Mouse (Mus musculus): ENCODE results near the gene Gna12. TPM values are rescaled to one million over a fixed set of nuclear protein-coding genes. Genes with fewer than 3 reads are reported as not detected.

Gna12 gene
- polyA plus RNA-seq, 1 experiment from 2014 or later = 49.7 TPM

- peak overlapping the region; percentile 17; the same call in 1 of the 2 replicates for H3K4me3 ChIP-seq (ENCODE audit: low read depth, low read length)
- H3K9me3 ChIP-seq (ENCODE audit: control insufficient read depth, low read length) = no peaks in the 10 kb centered on the region
- no peak overlapping the region for H3K27ac ChIP-seq (ENCODE audit: low read depth, low read length)
- no peak overlapping the region for H3K9ac ChIP-seq (ENCODE audit: low read length)
- DNase-seq (ENCODE audit: low spot score) (no peak), ATAC-seq (replicated peaks; ENCODE audit: low FRiP score) (no peak)
- H3K27me3 ChIP-seq (ENCODE audit: control insufficient read depth, insufficient read depth, low read length) = no peaks in the 10 kb centered on the region
- peaks cover 12% of the 10 kb centered on the region; the same call in 1 of the 2 replicates for H3K4me1 ChIP-seq (replicated peaks; ENCODE audit: control insufficient read depth, insufficient read depth, low read length)
- no peaks in the 10 kb centered on the region for H3K36me3 ChIP-seq (ENCODE audit: control insufficient read depth, insufficient read depth, low read length)
- 79% methylated on average over 8 of the region's 8 CpGs for WGBS
- peak overlapping the region; percentile 51; the same call in 1 of the 2 replicates for H3K4me2 ChIP-seq (ENCODE audit: low read depth, low read length, severe bottlenecking)
Measured at GRCm38 (mm10) chr5:140831064-140831431, 817 bp upstream of the Gna12 start.

- Histone ChIP-seq H3K4me1 (replicated peaks; ENCODE audit: control insufficient read depth, insufficient read depth, low read length) (peaks cover 12% of the 10 kb centered on the region; the same call in 1 of the 2 replicates), H3K9ac (ENCODE audit: low read length) (peak overlapping the region; percentile 80), H3K4me2 (ENCODE audit: low read depth, low read length, severe bottlenecking) (peak overlapping the region; percentile 76), H3K27me3 (ENCODE audit: control insufficient read depth, insufficient read depth, low read length) (no peaks in the 10 kb centered on the region), H3K9me3 (ENCODE audit: control insufficient read depth, low read length) (no peaks in the 10 kb centered on the region), H3K36me3 (ENCODE audit: control insufficient read depth, insufficient read depth, low read length) (no peaks in the 10 kb centered on the region), H3K4me3 (ENCODE audit: low read depth, low read length) (peak overlapping the region; percentile 76), H3K27ac (ENCODE audit: low read depth, low read length) (no peak overlapping the region)
- 0% methylated on average over 56 of the region's 58 CpGs for WGBS
- no peak for ATAC-seq (replicated peaks; ENCODE audit: low FRiP score)
- DNase-seq (ENCODE audit: low spot score) = no peak
Measured at GRCm38 (mm10) chr5:140829911-140830294, 328 bp downstream of the Gna12 start.

- no peaks in the 10 kb centered on the region for H3K36me3 ChIP-seq (ENCODE audit: control insufficient read depth, insufficient read depth, low read length)
- 38% methylated on average over 18 of the region's 18 CpGs for WGBS
- peak overlapping the region; percentile 76 for H3K4me3 ChIP-seq (ENCODE audit: low read depth, low read length)
- H3K9ac ChIP-seq (ENCODE audit: low read length) = peak overlapping the region; percentile 80
- no peak for DNase-seq (ENCODE audit: low spot score)
- H3K27me3 ChIP-seq (ENCODE audit: control insufficient read depth, insufficient read depth, low read length) = no peaks in the 10 kb centered on the region
- ATAC-seq (replicated peaks; ENCODE audit: low FRiP score) = 0 out of 2 replicates have a peak, but pooled peaks have one; percentile 2
- peak overlapping the region; percentile 76 for H3K4me2 ChIP-seq (ENCODE audit: low read depth, low read length, severe bottlenecking)
- no peaks in the 10 kb centered on the region for H3K9me3 ChIP-seq (ENCODE audit: control insufficient read depth, low read length)
- peaks cover 12% of the 10 kb centered on the region; the same call in 1 of the 2 replicates for H3K4me1 ChIP-seq (replicated peaks; ENCODE audit: control insufficient read depth, insufficient read depth, low read length)
- no peak overlapping the region for H3K27ac ChIP-seq (ENCODE audit: low read depth, low read length)
Measured at GRCm38 (mm10) chr5:140829081-140829910, 935 bp downstream of the Gna12 start.

- H3K27ac ChIP-seq (ENCODE audit: low read depth, low read length) = no peak overlapping the region
- H3K9me3 ChIP-seq (ENCODE audit: control insufficient read depth, low read length) = no peaks in the 10 kb centered on the region
- no peak for DNase-seq (ENCODE audit: low spot score)
- H3K36me3 ChIP-seq (ENCODE audit: control insufficient read depth, insufficient read depth, low read length) = no peaks in the 10 kb centered on the region
- peaks cover 12% of the 10 kb centered on the region; the same call in 1 of the 2 replicates for H3K4me1 ChIP-seq (replicated peaks; ENCODE audit: control insufficient read depth, insufficient read depth, low read length)
- no peak overlapping the region for H3K4me3 ChIP-seq (ENCODE audit: low read depth, low read length)
- no peaks in the 10 kb centered on the region for H3K27me3 ChIP-seq (ENCODE audit: control insufficient read depth, insufficient read depth, low read length)
- ATAC-seq (replicated peaks; ENCODE audit: low FRiP score) = no peak
- no peak overlapping the region for H3K9ac ChIP-seq (ENCODE audit: low read length)
- H3K4me2 ChIP-seq (ENCODE audit: low read depth, low read length, severe bottlenecking) = peak overlapping the region; percentile 6; the same call in 1 of the 2 replicates
- WGBS = 73% methylated on average over 2 of the region's 2 CpGs
Measured at GRCm38 (mm10) chr5:140828363-140828762, 1.9 kb downstream of the Gna12 start.

GRCm38 (mm10) chr5:140827896-140828295 lies 2.3 kb downstream of the Gna12 start:
- Histone ChIP-seq H3K36me3 (ENCODE audit: control insufficient read depth, insufficient read depth, low read length) (no peaks in the 10 kb centered on the region), H3K9ac (ENCODE audit: low read length) (no peak overlapping the region), H3K4me2 (ENCODE audit: low read depth, low read length, severe bottlenecking) (no peak overlapping the region), H3K4me1 (replicated peaks; ENCODE audit: control insufficient read depth, insufficient read depth, low read length) (peaks cover 12% of the 10 kb centered on the region; the same call in 1 of the 2 replicates), H3K4me3 (ENCODE audit: low read depth, low read length) (no peak overlapping the region), H3K27ac (ENCODE audit: low read depth, low read length) (no peak overlapping the region), H3K27me3 (ENCODE audit: control insufficient read depth, insufficient read depth, low read length) (no peaks in the 10 kb centered on the region), H3K9me3 (ENCODE audit: control insufficient read depth, low read length) (no peaks in the 10 kb centered on the region)
- WGBS = 85% methylated on average over 8 of the region's 8 CpGs
- DNase-seq (ENCODE audit: low spot score) = no peak
- ATAC-seq (replicated peaks; ENCODE audit: low FRiP score) = no peak

GRCm38 (mm10) chr5:140827413-140827812 lies 2.8 kb downstream of the Gna12 start:
- no peak for ATAC-seq (replicated peaks; ENCODE audit: low FRiP score)
- Histone ChIP-seq H3K9ac (ENCODE audit: low read length) (no peak overlapping the region), H3K4me2 (ENCODE audit: low read depth, low read length, severe bottlenecking) (no peak overlapping the region), H3K4me1 (replicated peaks; ENCODE audit: control insufficient read depth, insufficient read depth, low read length) (peaks cover 12% of the 10 kb centered on the region; the same call in 1 of the 2 replicates), H3K27me3 (ENCODE audit: control insufficient read depth, insufficient read depth, low read length) (no peaks in the 10 kb centered on the region), H3K9me3 (ENCODE audit: control insufficient read depth, low read length) (no peaks in the 10 kb centered on the region), H3K36me3 (ENCODE audit: control insufficient read depth, insufficient read depth, low read length) (no peaks in the 10 kb centered on the region), H3K4me3 (ENCODE audit: low read depth, low read length) (no peak overlapping the region), H3K27ac (ENCODE audit: low read depth, low read length) (no peak overlapping the region)
- 68% methylated on average over 2 of the region's 2 CpGs for WGBS
- DNase-seq (ENCODE audit: low spot score) = no peak

GRCm38 (mm10) chr5:140826796-140827195 lies 3.4 kb downstream of the Gna12 start:
- Histone ChIP-seq H3K4me1 (replicated peaks; ENCODE audit: control insufficient read depth, insufficient read depth, low read length) (peaks cover 12% of the 10 kb centered on the region; the same call in 1 of the 2 replicates), H3K4me2 (ENCODE audit: low read depth, low read length, severe bottlenecking) (no peak overlapping the region), H3K4me3 (ENCODE audit: low read depth, low read length) (no peak overlapping the region), H3K27ac (ENCODE audit: low read depth, low read length) (no peak overlapping the region), H3K27me3 (ENCODE audit: control insufficient read depth, insufficient read depth, low read length) (no peaks in the 10 kb centered on the region), H3K9ac (ENCODE audit: low read length) (no peak overlapping the region), H3K36me3 (ENCODE audit: control insufficient read depth, insufficient read depth, low read length) (no peaks in the 10 kb centered on the region), H3K9me3 (ENCODE audit: control insufficient read depth, low read length) (no peaks in the 10 kb centered on the region)
- 33% methylated on average over 1 of the region's 1 CpGs for WGBS
- DNase-seq (ENCODE audit: low spot score) (no peak), ATAC-seq (replicated peaks; ENCODE audit: low FRiP score) (no peak)

- DNase-seq (ENCODE audit: low spot score) = no peak
- ATAC-seq (replicated peaks; ENCODE audit: low FRiP score) = no peak
- H3K4me1 ChIP-seq (replicated peaks; ENCODE audit: control insufficient read depth, insufficient read depth, low read length) = peaks cover 12% of the 10 kb centered on the region; the same call in 1 of the 2 replicates
- no peak overlapping the region for H3K4me2 ChIP-seq (ENCODE audit: low read depth, low read length, severe bottlenecking)
- no peak overlapping the region for H3K27ac ChIP-seq (ENCODE audit: low read depth, low read length)
- H3K27me3 ChIP-seq (ENCODE audit: control insufficient read depth, insufficient read depth, low read length) = no peaks in the 10 kb centered on the region
- 94% methylated on average over 1 of the region's 1 CpGs for WGBS
- no peak overlapping the region for H3K9ac ChIP-seq (ENCODE audit: low read length)
- no peaks in the 10 kb centered on the region for H3K36me3 ChIP-seq (ENCODE audit: control insufficient read depth, insufficient read depth, low read length)
- no peaks in the 10 kb centered on the region for H3K9me3 ChIP-seq (ENCODE audit: control insufficient read depth, low read length)
- no peak overlapping the region for H3K4me3 ChIP-seq (ENCODE audit: low read depth, low read length)
Measured at GRCm38 (mm10) chr5:140826118-140826517, 4.1 kb downstream of the Gna12 start.

Data from forebrain, embryonic 11.5 days (tissue).